Mouse (Mus musculus) spleen, embryonic (tissue): ENCODE measurements around the gene Snrpa.

Experiments used
- CTCF ChIA-PET: fragments of 350-600 bp; sonication (Branson Sonifier 250); formaldehyde crosslinking; loops from one replicate; lab custom pipeline; 2022; lab: Charles Lee

The Snrpa gene

DNA sequence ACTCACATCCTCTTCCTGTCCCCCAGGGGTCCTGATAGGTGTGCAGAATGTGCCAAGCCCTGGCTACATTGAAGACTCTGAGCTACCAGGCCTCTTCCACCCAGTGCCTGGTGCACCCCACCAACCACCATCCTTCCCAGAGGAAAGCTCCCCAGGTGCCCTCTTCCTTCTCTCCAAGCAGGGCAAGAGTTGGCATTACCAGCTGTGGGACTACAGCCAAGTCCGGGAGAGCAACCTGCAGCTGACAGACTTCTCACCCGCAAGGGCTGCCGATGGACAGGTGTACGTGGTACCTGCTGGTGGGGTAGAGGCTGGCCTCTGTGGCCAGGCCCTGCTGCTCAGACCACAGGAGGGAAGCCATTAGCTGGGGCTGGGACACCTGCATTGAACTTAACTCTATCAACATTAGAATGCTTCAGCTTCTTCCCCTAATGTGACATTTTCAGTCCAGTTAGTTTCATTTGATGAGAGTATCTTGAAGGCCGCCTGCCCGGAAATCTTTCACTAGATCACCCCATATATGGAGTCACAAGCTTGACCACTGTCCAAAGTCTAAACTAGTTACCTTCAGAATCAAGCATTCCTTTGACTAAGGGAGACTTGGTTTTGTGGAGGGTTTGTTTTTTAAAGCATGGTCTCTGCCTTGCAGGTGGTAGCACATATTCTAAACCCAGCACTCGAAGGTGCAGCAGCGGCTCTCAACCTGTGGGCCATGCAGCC is 7.8 kb upstream of the Snrpa start:
- CTCF ChIA-PET: interaction anchor here (1.5 kb wide), 1 partner anchor 45 kb away, joined by 4 read pairs; no protein-coding TSS in a partner anchor

DNA sequence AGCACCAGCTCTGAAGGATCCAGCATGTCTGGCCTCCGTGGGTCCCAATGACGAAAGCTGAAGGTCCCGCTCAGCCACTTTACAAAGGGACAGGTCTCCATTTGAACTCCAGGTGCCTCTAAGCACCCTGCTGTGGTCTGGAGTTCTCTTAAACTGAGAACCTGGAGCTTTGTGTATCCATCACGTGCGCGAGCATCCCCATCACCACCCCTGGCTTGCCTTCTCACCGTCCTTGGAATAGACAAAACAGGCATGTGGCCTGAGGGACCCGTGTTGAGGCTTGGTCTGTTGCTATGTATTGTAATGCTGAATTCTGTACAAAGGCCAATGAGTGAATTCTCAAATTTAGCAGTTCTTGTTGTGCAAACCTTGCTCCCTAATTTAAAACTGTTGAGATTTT is 2.7 kb upstream of the Snrpa start:
- CTCF ChIA-PET: interaction anchor here (0.6 to 1.0 kb wide), 2 partner anchors 139 to 1195 kb away, joined by 3 read pairs; partner anchors contain the start of gene Ltbp4

DNA sequence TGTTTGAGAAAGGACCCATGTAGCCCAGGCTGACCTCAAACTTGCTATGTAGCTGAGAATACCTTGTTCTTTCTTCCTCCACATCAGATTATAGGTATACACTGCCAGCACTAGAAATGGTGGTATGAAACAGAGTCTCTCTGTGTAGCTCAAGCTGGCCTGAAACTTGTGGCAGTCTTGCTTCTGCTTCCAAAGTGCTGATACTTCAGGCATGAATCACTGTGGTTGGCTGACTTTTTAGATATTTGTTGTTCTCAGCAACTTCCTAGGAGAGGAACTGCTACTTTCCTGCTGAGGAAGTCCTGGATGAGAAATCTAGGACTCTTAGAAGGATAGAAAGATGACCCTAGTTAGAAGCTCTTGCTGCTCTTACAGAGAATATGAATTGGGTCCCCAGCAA is 2.3 kb upstream of the Snrpa start:
- CTCF ChIA-PET: interaction anchor here (0.6 to 0.7 kb wide), 2 partner anchors 103 to 1195 kb away, joined by 3 read pairs; no protein-coding TSS in a partner anchor

DNA sequence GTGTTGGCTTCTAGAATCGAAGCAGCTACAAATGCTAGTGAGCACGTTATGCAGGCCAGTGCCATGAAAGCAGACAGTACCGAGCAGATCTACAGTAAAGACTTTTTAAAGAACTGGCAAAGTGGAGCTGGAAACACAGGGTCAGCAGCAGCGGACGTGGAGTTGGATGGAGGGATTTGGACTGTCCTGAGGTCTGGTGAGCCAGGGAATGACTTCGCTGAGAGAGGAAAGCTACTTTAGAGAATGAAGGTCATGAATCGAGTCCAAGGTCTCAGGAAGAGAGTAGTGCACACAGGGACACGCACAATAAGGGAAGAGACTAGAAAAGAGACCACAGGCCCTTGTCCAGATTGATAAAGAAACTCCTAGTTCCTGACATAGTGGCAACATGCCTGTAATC is 1.6 kb upstream of the Snrpa start:
- CTCF ChIA-PET: interaction anchor here (0.5 to 0.7 kb wide), 2 partner anchors 11 to 104 kb away, joined by 3 read pairs; no protein-coding TSS in a partner anchor

DNA sequence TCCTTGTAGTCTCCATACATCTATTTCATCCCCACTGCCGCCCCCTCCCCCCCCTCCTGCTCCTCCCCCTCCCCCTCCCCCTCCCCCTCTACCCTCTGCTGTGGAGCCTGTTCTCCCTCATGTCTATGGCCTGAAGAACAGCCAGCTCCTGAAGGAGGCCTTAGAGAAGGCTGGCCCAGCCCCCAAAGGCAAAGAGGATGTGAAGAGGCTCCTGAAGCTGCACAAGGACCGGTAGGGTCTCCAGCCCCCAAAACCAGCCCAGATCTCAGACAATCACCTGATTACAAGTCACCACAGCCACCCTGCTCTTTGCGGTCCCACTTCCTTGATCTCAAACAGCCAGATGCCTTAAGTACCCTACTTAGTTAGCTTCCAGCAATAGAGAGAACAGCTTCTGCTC is 1.1 kb upstream of the Snrpa start:
- CTCF ChIA-PET: interaction anchor here (0.5 kb wide), 1 partner anchor 11 kb away, joined by 3 read pairs; no protein-coding TSS in a partner anchor

DNA sequence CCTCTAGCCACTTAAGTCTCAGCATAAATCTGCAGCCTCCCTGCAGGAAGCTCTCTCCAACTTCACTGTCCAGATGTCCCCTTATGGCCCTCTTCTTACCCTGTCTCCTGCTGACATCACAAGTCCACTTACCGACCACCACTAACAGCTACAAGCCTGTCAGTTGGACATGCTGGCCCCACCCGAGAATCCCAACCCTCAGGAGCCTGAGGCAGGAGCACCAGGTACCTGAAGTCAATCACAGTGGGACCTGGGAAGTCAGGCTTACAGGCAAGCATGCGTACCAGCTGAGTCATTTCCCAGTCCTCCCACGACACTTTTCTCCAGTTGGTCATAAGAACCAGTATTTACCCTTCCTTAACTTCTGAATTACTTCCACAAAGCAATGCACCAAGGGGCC is 2.3 kb downstream of the Snrpa start:
- CTCF ChIA-PET: no interaction called here

DNA sequence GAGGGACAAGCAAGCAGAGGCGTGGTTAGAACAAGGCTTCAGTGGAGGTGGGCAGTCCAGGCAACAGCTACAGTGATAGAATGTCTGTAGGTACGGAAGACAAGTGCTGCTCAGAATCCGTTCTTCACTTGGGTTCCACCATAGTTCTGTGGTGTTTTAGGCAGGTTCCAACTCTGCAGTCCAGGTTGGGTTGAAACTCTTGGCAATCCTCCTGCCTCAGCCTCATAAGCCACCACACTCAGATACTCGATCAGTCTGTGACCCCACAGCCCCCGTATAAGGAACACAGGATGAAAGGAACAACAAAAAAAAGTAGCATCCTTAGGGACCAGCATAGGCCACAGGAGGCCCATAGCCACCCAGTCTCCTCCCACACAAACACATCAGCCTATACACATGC is 3.6 kb downstream of the Snrpa start:
- CTCF ChIA-PET: no interaction called here

DNA sequence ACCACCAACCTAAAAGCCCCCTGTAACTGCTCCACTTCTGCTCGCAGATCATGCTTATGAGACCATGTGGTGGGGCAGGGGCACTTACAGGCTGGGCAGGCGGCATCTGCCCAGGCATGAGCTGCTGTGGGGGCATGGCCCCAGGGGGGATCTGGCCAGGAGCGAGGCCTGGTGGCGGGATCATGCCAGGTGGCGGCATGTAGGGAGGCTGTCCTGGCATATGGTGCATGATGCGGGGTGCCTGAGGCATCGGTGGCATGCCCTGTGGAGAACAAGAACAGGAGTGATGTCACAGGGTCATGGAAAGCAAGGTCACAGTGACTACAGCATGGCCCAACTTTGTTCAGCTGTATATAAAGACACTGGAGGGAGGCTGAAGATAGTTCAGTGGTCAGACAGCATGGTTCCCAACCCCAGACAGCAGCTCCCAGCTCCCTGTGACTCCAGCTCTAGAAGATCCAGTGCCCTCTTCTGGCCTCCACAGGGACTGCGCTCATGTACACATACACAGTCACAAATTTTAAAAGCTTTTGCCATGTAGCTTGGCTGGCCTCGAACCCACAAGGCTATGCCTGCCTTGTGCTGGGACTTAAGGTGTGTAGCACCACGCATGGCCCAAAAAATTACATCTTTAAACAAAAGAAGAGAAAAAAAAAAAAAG is 6.7 kb downstream of the Snrpa start:
- CTCF ChIA-PET: interaction anchor here (1.2 kb wide), 1 partner anchor 11 kb away, joined by 4 read pairs; no protein-coding TSS in a partner anchor

DNA sequence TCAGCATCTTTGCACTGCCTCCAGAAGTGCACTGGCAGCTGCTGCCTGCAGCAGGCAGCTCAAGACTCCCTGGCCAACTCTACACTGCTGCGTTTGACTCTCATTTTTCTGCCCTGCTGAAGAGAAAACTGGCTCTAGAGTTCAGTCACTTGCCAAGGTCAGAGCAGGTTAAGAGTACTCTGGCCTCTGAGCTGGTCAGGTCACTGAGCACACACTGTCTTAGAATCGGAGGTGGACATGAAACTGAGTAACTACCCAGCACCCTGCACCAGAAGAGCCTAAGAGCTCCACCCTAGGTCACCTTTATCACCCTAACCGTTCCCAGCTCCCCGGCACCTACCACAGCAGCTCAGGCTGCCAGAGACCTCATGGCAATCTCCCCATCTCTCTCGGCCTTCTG is 10.1 kb downstream of the Snrpa start:
- CTCF ChIA-PET: interaction anchor here (0.6 kb wide), 1 partner anchor 11 kb away, joined by 3 read pairs; no protein-coding TSS in a partner anchor

DNA sequence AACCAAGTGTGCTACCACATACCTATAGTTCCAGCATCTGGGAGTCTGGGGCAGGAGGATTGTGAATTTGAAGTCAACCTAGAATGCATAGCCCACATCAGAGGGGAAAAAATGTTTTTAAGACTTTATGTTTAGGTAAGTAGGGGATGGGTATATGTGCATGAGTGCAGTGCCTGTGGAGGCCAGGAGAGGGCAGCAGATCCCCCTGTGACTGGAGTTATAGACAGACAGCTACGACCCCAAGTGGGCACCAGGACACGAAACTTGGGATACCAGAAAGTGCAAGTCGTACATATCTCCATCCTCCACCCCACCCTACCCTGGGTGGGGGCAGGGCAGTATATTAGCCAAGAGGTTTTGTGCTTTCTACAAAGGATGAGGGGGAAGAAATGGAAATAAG is 11.1 kb downstream of the Snrpa start:
- CTCF ChIA-PET: no interaction called here

DNA sequence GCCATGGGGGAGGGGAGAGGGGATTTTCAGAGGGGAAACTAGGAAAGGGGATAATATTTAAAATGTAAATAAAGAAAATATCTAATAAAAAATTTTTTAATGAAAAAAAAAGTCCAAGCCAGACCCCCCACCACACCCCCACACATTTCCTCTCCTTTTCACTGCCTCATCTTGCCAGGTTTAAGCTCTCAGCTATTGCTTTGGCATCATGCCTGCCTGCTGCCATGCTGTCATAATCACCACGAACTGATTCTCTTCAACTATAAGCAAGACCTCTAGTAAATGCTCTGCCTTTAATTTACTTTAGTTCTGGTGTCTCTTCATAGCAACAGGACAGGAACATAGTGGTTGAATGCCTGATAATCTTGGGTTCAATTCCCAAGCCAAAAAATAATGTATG is 13.6 kb downstream of the Snrpa start:
- CTCF ChIA-PET: interaction anchor here (0.7 to 1.8 kb wide), 2 partner anchors 14 to 84 kb away, joined by 4 read pairs; no protein-coding TSS in a partner anchor

DNA sequence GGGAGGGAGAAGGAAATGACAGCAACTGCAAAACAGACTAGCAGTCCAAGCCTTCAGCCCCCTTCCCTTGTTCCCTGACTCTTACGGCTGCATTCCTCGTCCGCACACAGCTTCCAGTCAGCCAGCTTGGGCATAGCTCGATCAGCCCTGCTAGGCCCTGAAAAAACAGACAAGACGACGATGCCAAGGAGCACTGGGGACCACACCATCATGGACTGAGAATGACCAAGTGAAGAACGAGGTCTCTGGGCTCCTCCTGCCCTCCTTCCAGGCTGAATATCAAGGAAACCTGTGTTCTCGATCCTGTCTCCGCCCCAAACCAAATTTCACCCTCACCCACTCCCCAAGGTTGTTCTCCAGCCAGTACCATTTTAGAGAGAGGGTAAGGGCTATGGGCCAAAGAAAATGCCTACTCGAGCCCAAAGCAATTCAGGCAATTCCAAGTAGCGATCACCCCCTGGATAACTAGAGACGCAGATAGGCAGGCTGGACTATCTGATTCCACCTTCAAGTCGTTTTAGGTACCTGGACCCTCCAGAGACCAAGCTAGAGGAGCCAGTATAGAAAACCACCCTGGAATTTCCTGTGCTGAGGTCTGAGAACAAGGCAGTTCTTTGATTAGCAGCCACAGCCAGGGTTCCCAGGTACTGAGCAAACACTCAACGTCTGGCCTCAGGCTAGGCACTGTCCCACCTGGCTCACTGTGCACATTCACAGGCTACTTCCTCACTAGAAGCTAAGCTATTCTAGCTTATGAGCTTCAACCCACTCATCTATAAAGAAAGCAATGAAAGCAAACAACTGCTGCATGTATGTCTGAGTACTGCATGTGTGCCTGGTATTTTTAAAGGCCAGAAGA is 15.0 kb downstream of the Snrpa start, which contains the start of the genes Gm21983 and Mia:
Gm21983 (minus strand) TSS at position 250 of the 859 bp plus-strand sequence.
Mia (minus strand) TSS at position 321 of the 859 bp plus-strand sequence.
- CTCF ChIA-PET: interaction anchor here (1.8 kb wide), 1 partner anchor 13 kb away, joined by 4 read pairs; no protein-coding TSS in a partner anchor

DNA sequence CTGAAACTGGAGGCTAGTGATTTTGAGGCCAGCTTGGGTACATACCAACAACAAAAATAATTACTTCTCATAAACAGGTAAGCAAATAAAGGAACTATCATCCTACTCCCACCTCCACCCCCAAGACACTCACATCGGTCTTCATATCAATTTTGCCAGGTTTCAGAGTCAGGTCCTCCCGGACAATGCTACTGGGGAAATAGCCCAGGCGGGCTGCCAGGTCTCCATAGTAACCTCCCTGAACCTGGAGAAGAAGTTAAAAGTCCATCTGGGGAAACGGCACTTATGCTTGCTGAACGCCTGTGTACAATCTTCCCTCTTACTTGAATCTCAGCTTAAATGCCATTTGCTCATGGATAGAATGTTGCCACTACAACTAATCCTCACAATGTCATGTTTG is 16.0 kb downstream of the Snrpa start:
- CTCF ChIA-PET: interaction anchor here (2.2 kb wide), 1 partner anchor 20 kb away, joined by 7 read pairs; no protein-coding TSS in a partner anchor

DNA sequence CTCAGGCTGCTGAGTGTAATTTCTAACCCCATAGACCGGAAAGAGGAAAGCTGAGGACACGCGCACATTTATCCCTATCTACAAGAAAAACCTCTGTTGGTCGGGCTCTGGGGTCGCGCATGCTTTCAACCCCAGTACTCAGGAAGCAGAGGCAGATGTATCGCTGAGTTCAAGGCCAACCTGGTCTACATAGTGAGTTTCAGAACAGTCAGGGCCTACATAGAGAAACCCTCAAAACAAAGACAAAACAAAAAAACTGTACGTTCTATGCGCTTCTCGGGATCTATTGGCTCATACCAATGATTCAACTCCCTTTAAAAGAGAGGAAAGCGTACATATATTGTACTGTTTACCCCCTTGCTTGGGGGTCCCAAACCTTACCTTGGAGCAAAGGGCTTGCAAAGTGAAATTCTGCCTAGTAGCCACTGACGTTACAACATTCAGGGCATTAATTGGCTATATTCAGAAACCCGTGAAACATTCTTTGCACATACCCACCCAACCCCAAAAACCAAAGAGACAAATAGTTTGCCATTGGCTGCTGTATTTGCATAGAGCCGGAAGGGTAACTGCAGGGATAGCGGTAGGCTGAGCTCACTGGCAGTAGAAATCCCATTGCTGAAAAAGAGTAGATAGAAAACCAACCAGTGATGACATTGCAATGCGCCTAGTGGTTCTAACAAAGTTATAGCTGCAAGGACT is 16.7 kb downstream of the Snrpa start:
- CTCF ChIA-PET: interaction anchor here (0.7 to 2.2 kb wide), 2 partner anchors 20 to 990 kb away, joined by 4 to 7 read pairs; partner anchors contain the start of gene Fbl

DNA sequence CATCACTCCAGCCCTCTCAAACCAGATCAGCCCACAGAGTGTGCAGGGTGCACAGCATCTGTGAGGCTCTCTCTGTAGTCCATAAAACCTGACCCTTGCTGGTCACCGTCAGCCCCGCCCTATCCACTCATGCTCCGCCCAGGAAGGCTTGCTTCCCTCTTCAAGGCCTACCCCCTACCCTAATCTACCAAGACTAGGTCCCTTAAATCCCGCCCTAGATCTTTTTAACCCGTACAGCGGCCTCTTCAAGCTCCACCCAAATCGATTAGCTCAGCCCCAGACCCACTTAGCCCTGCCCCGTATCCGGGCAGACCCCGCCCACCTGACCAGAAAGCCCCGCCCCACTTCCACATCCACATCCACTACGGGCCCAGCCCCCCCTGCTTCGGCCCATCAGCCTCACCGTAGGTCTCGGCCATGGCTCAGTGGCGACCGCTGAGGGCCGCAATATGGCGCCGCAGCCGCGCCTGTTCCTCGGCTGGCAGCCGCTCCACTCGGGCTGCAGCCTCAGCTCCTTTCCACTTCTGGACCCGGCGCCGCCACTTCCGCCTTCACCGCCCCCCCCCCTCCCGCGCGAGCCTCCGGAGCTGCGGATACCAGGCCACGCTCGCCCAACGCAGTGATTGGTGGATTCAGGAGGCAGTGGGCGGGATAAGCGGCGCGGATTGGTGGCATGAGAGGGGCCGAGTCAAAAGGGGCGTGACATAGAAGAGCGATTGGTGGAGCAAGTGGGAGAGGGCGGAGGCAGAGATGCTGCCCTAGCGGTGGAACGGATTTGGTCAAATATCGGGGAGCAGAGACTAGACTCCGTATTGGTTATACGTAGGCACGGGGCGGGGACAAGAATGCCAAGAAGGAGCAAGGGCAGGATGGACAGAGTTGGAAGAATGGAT is 17.5 kb downstream of the Snrpa start, which contains the start of gene Rab4b:
Rab4b (minus strand) TSS at position 573 of the 893 bp plus-strand sequence.
- CTCF ChIA-PET: interaction anchor here (0.7 to 2.2 kb wide), 3 partner anchors 11 to 991 kb away, joined by 4 to 7 read pairs (median 4); partner anchors contain the start of gene Fbl

DNA sequence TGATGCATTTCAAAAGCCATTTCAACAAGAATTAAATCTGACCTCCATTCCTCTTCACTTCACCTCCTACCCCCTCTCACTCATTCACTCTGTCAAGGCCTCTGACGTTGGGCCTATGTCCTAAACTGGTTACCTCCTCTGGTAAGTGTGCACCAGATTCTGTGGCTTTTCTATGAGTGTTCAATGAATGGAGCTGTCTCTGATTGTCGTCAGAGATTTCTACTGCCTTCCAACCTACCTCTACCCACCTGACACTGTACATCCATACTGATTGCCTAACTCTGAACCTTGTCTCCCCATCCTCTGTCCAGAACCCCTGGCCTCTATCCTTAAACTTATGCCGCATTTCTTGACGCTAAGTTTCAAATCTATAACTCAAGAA is 18.1 kb downstream of the Snrpa start:
- CTCF ChIA-PET: interaction anchor here (0.6 to 0.9 kb wide), 3 partner anchors 12 to 262 kb away, joined by 3 to 4 read pairs (median 3); no protein-coding TSS in a partner anchor

DNA sequence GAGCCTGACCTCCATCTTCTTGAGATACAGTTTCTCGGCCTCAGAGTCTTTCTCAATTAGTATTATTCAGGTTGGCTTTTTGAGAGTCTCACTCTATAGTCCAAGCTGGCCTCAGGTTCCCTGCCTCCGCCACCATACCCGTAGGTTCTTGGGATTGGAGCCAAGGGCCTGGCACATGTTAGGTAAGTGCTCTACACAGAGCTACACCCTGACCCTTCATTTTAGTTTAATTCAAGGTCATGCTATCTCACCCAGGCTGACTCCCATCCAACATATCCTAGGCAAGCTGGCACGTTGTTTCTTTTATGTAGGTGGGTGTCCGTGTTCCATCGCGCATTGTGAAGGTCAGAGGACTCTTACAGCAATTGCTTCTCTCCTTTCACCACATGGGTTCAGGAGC is 21.2 kb downstream of the Snrpa start:
- CTCF ChIA-PET: no interaction called here

DNA sequence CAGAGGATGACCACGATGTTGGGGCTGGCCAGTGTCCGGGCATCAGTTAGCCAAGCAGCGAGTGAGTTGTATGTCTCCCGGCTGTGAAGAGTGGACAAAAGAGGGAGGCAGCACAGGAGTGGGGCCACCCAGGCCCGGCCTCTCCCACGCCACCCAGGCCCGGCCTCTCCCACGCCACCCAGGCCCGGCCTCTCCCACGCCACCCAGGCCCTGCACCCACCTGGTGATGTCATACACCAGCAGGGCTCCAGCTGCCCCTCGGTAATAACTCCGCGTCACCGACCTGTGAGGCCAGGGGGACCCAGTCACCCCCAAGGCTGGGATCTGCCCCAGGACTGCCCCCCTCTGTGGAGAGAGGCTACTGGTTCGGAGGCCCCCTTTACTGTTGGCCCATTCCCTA is 21.6 kb downstream of the Snrpa start:
- CTCF ChIA-PET: no interaction called here

DNA sequence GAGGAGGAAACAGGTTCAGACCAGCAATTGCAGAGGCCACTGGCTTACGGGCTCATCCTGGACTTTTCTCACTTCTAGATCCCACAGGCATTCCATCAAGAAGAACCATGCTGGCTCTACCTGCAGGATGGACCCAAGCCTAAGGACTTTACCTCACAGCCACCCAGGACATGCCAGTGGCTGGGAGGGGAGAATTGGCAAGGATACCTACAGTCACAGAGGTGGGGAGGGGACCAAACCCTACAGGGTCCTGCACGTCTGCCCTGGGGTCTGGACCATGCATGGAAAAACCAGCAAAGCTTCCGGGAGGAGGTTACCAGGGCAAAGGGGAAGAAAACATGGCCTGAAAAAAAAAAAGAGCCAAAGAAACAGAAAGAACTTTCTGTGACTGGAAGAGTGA is 25.1 kb downstream of the Snrpa start:
- CTCF ChIA-PET: interaction anchor here (0.7 kb wide), 1 partner anchor 447 kb away, joined by 3 read pairs; no protein-coding TSS in a partner anchor
